Mouse (Mus musculus) liver, postnatal 0 days (tissue): ENCODE data around the gene Efemp1.

ENCODE experiments used
- CTCF ChIP-seq: sonication (generic); IDR thresholded peaks from 2 replicates; pipeline ENCODE4 v1.5.1; 2016; ENCODE audit warnings: antibody characterized with exemption, low read depth
- EP300 ChIP-seq: IDR thresholded peaks from 2 replicates; pipeline ENCODE4 v1.6.1; 2016; ENCODE audit warnings: antibody characterized with exemption, low read depth, mild to moderate bottlenecking

DNA sequence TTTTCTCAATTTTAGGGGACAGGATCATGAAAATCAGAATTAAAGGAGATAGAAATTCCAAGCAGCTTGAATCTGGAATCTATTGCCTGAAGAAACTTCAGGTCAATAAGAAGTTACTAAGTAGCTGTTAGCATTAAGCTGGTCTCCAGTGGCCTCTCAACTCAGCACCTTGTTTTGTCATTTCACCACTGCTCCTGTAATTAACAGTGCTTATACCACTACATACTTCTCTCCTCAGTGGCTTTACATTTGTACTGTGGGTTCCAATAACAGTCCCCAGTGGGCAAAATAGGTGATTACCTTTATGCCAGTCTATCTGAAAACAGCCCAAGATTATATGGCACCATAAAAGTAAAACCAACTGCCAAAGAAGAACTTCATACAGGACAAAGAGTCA is 102.3 kb downstream of the Efemp1 start:
- TF ChIP-seq CTCF, result no peak
- TF ChIP-seq EP300, result no peak
